Mouse (Mus musculus): ENCODE results near the gene E2f1. TPM values are rescaled to one million over a fixed set of nuclear protein-coding genes. Genes with fewer than 3 reads are reported as not detected.

Gene E2f1
- polyA plus RNA-seq, 1 experiment, result 63.0 TPM

GRCm38 (mm10) chr2:154604156-154604555, 34.5 kb upstream of the E2f1 start:
- H3K27ac ChIP-seq (ENCODE audit: control insufficient read depth, insufficient read depth, low read depth, low read length, poor library complexity), result peak overlapping the region; percentile 35; the same call in 1 of the 2 replicates
- H3K4me3 ChIP-seq (replicated peaks; ENCODE audit: control insufficient read depth, low read depth, low read length), result peak overlapping the region; percentile 30
- H3K4me1 ChIP-seq (ENCODE audit: control insufficient read depth, insufficient read depth, low read length), result no peaks in the 10 kb centered on the region; the same call in 1 of the 2 replicates
- WGBS, result 3% methylated on average over 7 of the region's 7 CpGs
- TF ChIP-seq CTCF (IDR thresholded peaks at IDR 0.05; ENCODE audit: control insufficient read depth, insufficient read depth, low read length) (no peak), POLR2A (IDR thresholded peaks at IDR 0.05; ENCODE audit: borderline replicate concordance, control insufficient read depth, low read depth, low read length) (no peak)

- peak within 1 kb of the TSS; percentile 88 for H3K4me3 ChIP-seq (replicated peaks; ENCODE audit: control insufficient read depth, low read depth, low read length)
- TF ChIP-seq CTCF (IDR thresholded peaks at IDR 0.05; ENCODE audit: control insufficient read depth, insufficient read depth, low read length) (no peak), POLR2A (IDR thresholded peaks at IDR 0.05; ENCODE audit: borderline replicate concordance, control insufficient read depth, low read depth, low read length) (peak; percentile 91)
- no peaks in the 10 kb centered on the region; the same call in 1 of the 2 replicates for H3K4me1 ChIP-seq (ENCODE audit: control insufficient read depth, insufficient read depth, low read length)
- WGBS, result under 1% methylated on average over 13 of the region's 13 CpGs
- H3K27ac ChIP-seq (ENCODE audit: control insufficient read depth, insufficient read depth, low read depth, low read length, poor library complexity), result peak within 1 kb of the TSS; percentile 87
Observed at GRCm38 (mm10) chr2:154603638-154604153, 34.0 kb upstream of the E2f1 start, which contains the start of gene Pxmp4. Gene Pxmp4 (minus strand): TSS chr2:154603708.

GRCm38 (mm10) chr2:154603007-154603637, 33.4 kb upstream of the E2f1 start:
- 4% methylated on average over 22 of the region's 22 CpGs for WGBS
- TF ChIP-seq CTCF (IDR thresholded peaks at IDR 0.05; ENCODE audit: control insufficient read depth, insufficient read depth, low read length) (no peak), POLR2A (IDR thresholded peaks at IDR 0.05; ENCODE audit: borderline replicate concordance, control insufficient read depth, low read depth, low read length) (no peak)
- Histone ChIP-seq H3K27ac (ENCODE audit: control insufficient read depth, insufficient read depth, low read depth, low read length, poor library complexity) (peak overlapping the region; percentile 87), H3K4me3 (replicated peaks; ENCODE audit: control insufficient read depth, low read depth, low read length) (peak overlapping the region; percentile 88), H3K4me1 (ENCODE audit: control insufficient read depth, insufficient read depth, low read length) (no peaks in the 10 kb centered on the region; the same call in 1 of the 2 replicates)

GRCm38 (mm10) chr2:154601324-154601723, 31.6 kb upstream of the E2f1 start:
- WGBS, result 54% methylated on average over 3 of the region's 3 CpGs
- Histone ChIP-seq H3K4me1 (ENCODE audit: control insufficient read depth, insufficient read depth, low read length) (no peaks in the 10 kb centered on the region; the same call in 1 of the 2 replicates), H3K27ac (ENCODE audit: control insufficient read depth, insufficient read depth, low read depth, low read length, poor library complexity) (no peak overlapping the region), H3K4me3 (replicated peaks; ENCODE audit: control insufficient read depth, low read depth, low read length) (no peak overlapping the region)
- TF ChIP-seq CTCF (IDR thresholded peaks at IDR 0.05; ENCODE audit: control insufficient read depth, insufficient read depth, low read length), result no peak

GRCm38 (mm10) chr2:154600586-154600985, 30.9 kb upstream of the E2f1 start:
- WGBS, result 81% methylated on average over 6 of the region's 6 CpGs
- H3K4me1 ChIP-seq (ENCODE audit: control insufficient read depth, insufficient read depth, low read length), result no peaks in the 10 kb centered on the region; the same call in 1 of the 2 replicates

GRCm38 (mm10) chr2:154597399-154597798, 27.7 kb upstream of the E2f1 start:
- WGBS, result 59% methylated on average over 3 of the region's 3 CpGs

More at GRCm38 (mm10) chr2:154600586-154600985, 30.9 kb upstream of the E2f1 start:
- no peak overlapping the region for H3K4me3 ChIP-seq (replicated peaks; ENCODE audit: control insufficient read depth, low read depth, low read length)
- H3K27ac ChIP-seq (ENCODE audit: control insufficient read depth, insufficient read depth, low read depth, low read length, poor library complexity), result no peak overlapping the region
- TF ChIP-seq CTCF (IDR thresholded peaks at IDR 0.05; ENCODE audit: control insufficient read depth, insufficient read depth, low read length) (no peak), POLR2A (IDR thresholded peaks at IDR 0.05; ENCODE audit: borderline replicate concordance, control insufficient read depth, low read depth, low read length) (no peak)

GRCm38 (mm10) chr2:154595775-154596174, 26.1 kb upstream of the E2f1 start:
- no peak overlapping the region for H3K4me3 ChIP-seq (replicated peaks; ENCODE audit: control insufficient read depth, low read depth, low read length)
- 82% methylated on average over 5 of the region's 5 CpGs for WGBS
- TF ChIP-seq CTCF (IDR thresholded peaks at IDR 0.05; ENCODE audit: control insufficient read depth, insufficient read depth, low read length), result no peak
- no peak for TF ChIP-seq POLR2A (IDR thresholded peaks at IDR 0.05; ENCODE audit: borderline replicate concordance, control insufficient read depth, low read depth, low read length)
- H3K4me1 ChIP-seq (ENCODE audit: control insufficient read depth, insufficient read depth, low read length), result no peaks in the 10 kb centered on the region
- no peak overlapping the region for H3K27ac ChIP-seq (ENCODE audit: control insufficient read depth, insufficient read depth, low read depth, low read length, poor library complexity)

More at GRCm38 (mm10) chr2:154597399-154597798, 27.7 kb upstream of the E2f1 start:
- Histone ChIP-seq H3K4me1 (ENCODE audit: control insufficient read depth, insufficient read depth, low read length) (no peaks in the 10 kb centered on the region; the same call in 1 of the 2 replicates), H3K27ac (ENCODE audit: control insufficient read depth, insufficient read depth, low read depth, low read length, poor library complexity) (no peak overlapping the region), H3K4me3 (replicated peaks; ENCODE audit: control insufficient read depth, low read depth, low read length) (no peak overlapping the region)
- TF ChIP-seq POLR2A (IDR thresholded peaks at IDR 0.05; ENCODE audit: borderline replicate concordance, control insufficient read depth, low read depth, low read length) (no peak), CTCF (IDR thresholded peaks at IDR 0.05; ENCODE audit: control insufficient read depth, insufficient read depth, low read length) (no peak)

GRCm38 (mm10) chr2:154593025-154593424, 23.3 kb upstream of the E2f1 start:
- no peak for TF ChIP-seq POLR2A (IDR thresholded peaks at IDR 0.05; ENCODE audit: borderline replicate concordance, control insufficient read depth, low read depth, low read length)
- TF ChIP-seq CTCF (IDR thresholded peaks at IDR 0.05; ENCODE audit: control insufficient read depth, insufficient read depth, low read length), result peak; percentile 80
- H3K27ac ChIP-seq (ENCODE audit: control insufficient read depth, insufficient read depth, low read depth, low read length, poor library complexity), result no peak overlapping the region
- WGBS, result 72% methylated on average over 3 of the region's 3 CpGs
- no peaks in the 10 kb centered on the region for H3K4me1 ChIP-seq (ENCODE audit: control insufficient read depth, insufficient read depth, low read length)
- no peak overlapping the region for H3K4me3 ChIP-seq (replicated peaks; ENCODE audit: control insufficient read depth, low read depth, low read length)

Data from bone marrow, adult 2 months (tissue).